Mouse (Mus musculus) liver, embryonic 15.5 days (tissue): ENCODE results near the gene Kdelc1. TPM values are rescaled to one million over a fixed set of nuclear protein-coding genes. Genes with fewer than 3 reads are reported as not detected.
A peak's percentile ranks its signal among the peaks of the same experiment; 100 is the strongest.

ENCODE experiments used
- ATAC-seq: fragments of 200-750 bp; cut with Nextera tagmentation; 2 replicates; pipeline ENCODE4 v1.8.0; 2017; ENCODE audit warnings: moderate number of reproducible peaks, mild to moderate bottlenecking, moderate library complexity; ENCODE audit not compliant: insufficient read depth
- H3K27ac ChIP-seq: fragments of 300-500 bp; sonication (generic); replicated peaks from 2 replicates; pipeline ENCODE4 v1.5.1; 2015; ENCODE audit warnings: mild to moderate bottlenecking, inconsistent platforms
- H3K27me3 ChIP-seq: fragments of 300-500 bp; sonication (generic); 2 replicates; pipeline ENCODE4 v1.6.1; 2015; ENCODE audit warnings: mild to moderate bottlenecking, inconsistent platforms
- H3K36me3 ChIP-seq: fragments of 300-500 bp; sonication (generic); replicated peaks from 2 replicates; pipeline ENCODE4 v1.6.1; 2015; ENCODE audit warnings: moderate library complexity, mild to moderate bottlenecking, inconsistent platforms
- H3K4me1 ChIP-seq: fragments of 300-500 bp; sonication (generic); replicated peaks from 2 replicates; pipeline ENCODE4 v1.6.1; 2015; ENCODE audit warnings: inconsistent platforms
- H3K4me2 ChIP-seq: fragments of 300-500 bp; sonication (generic); 2 replicates; pipeline ENCODE4 v1.6.1; 2015; ENCODE audit warnings: moderate library complexity, mild to moderate bottlenecking, inconsistent platforms
- H3K4me3 ChIP-seq: fragments of 300-500 bp; sonication (generic); replicated peaks from 2 replicates; pipeline ENCODE4 v1.5.1; 2015; ENCODE audit warnings: mild to moderate bottlenecking, inconsistent platforms
- H3K9ac ChIP-seq: fragments of 300-500 bp; sonication (generic); 2 replicates; pipeline ENCODE4 v1.6.1; 2015; ENCODE audit warnings: moderate library complexity, mild to moderate bottlenecking, inconsistent platforms
- H3K9me3 ChIP-seq: fragments of 300-500 bp; sonication (generic); replicated peaks from 2 replicates; pipeline ENCODE4 v1.6.1; 2016; ENCODE audit warnings: inconsistent platforms
- WGBS: fragments of 180-500 bp; shearing (Covaris S2); methylation state at CpG from one replicate; pipeline ENCODE4 v1.1.7; 2015; ENCODE audit warnings: mixed read lengths; ENCODE audit not compliant: insufficient replicate concordance; 5-methylcytosine and 5-hydroxymethylcytosine counted together
- polyA plus RNA-seq: library from polyadenylated mRNA; unstranded; fragments of >200 nt; fragmentation: Nextera tagmentation; extraction: Ambion mirVana; gene quantifications from 2 replicates; pipeline ENCODE4 v1.2.1, GENCODE M21; 2015

The Kdelc1 gene
- polyA plus RNA-seq: 13.8 and 14.2 TPM in 2 replicates

DNA sequence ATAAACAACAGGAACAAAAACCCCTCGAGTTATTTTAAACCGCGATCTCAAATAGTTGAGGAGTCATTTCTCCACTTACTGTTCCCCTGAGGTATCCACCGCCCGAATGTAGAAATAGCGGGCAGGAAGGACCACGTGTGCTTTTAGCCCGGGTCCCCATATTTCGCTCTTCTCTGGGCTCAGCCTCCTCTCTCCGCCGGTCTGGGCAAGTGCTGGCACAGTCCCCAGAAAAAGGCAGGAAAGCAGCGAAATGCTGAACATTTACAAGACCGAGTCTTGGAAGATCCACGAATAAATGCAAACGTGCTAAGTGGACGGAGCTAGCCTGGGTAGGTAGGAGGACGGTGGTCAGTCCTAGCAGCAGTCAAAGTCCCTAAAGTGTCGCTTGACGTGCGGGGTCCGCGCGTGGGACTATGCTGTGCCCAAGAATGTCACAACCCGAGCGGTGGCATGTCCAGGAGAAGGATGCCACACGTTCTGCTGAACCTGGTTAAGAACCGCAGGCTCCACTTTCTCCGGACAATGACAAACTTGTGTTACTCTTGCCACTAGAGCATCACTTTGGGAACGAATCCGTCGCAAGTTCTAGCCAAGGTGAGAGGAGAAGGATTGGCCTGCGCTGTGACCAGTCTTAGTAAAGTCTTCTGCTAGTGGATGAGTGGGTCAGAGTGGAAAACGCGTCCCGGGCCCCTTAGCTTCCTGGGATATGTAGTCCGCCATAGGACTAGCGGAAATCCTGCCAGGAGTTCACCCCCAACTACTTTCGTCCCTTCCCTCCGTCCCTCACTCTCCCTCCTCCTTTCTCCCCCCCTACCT, at the start of gene Kdelc1, which contains the start of gene Bivm:
Gene Kdelc1, minus strand, starts transcription at position 570 of the 816 bp plus-strand sequence.
Gene Bivm, plus strand, starts transcription at position 719 of the 816 bp plus-strand sequence.
- ATAC-seq: peak; percentile 92
- H3K4me2 ChIP-seq: peak within 1 kb of the TSS; percentile 91
- no peaks in the 10 kb centered on the region for H3K9me3 ChIP-seq
- H3K36me3 ChIP-seq: peaks cover 8% of the 10 kb centered on the region
- peak within 1 kb of the TSS; percentile 70 for H3K4me3 ChIP-seq
- H3K27me3 ChIP-seq: no peaks in the 10 kb centered on the region
- H3K4me1 ChIP-seq: peaks cover 23% of the 10 kb centered on the region
- peak within 1 kb of the TSS; percentile 81 for H3K27ac ChIP-seq
- H3K9ac ChIP-seq: peak within 1 kb of the TSS; percentile 59
- WGBS: under 1% methylated on average over 39 of the region's 39 CpGs

DNA sequence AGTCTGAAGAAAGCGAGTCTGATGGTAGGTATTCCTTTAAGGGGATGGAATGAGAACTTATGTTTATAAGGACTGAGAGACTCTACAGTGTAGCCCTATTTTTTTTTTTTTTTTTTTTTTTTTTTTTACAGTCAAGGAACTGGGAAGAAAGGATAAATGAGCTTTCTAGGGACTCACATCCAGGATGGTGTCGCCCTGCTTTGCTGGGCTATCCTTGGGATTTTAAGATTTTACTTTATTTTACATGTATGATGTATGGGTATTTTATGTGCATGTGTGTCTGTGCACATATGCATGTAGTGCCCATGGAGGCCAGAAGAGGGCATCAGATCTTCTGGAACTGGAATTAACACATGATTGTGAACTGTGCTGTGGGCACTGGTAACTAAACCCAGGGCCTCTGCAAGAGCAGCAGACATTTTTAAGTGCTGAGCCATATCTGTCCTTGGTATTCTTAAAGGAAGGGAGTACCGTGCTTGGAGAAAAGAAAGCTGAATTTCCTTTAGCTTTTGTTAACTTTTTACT, 49.3 kb upstream of the Kdelc1 start:
- H3K27ac ChIP-seq: no peak overlapping the region
- H3K4me3 ChIP-seq: no peak overlapping the region
- no peaks in the 10 kb centered on the region for H3K4me1 ChIP-seq
- no peaks in the 10 kb centered on the region for H3K9me3 ChIP-seq
- no peak for ATAC-seq
- no peaks in the 10 kb centered on the region for H3K27me3 ChIP-seq
- WGBS: 72% methylated on average over 3 of the region's 3 CpGs
- H3K4me2 ChIP-seq: no peak overlapping the region
- H3K9ac ChIP-seq: no peak overlapping the region
- peaks cover 46% of the 10 kb centered on the region for H3K36me3 ChIP-seq

DNA sequence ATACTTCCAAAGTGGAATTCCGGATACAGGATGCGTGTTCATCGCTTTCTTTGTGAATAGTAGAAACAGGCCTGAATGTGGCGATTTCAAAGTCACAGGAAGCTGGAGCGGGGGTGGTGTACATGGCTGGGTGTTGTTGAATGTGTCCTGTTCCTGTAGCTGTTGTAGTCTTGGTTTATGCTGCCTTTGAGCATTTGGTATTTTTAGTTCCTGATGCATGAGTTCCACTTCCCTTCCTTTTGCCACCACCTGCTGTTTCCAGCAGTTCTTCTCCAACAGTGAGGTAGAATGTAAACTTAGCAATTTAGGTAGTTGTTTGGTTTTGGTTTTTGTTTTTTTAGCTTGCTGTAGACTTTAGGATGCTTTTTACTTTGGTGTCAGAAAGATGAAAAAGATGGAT, 43.8 kb upstream of the Kdelc1 start:
- H3K36me3 ChIP-seq: peaks cover 57% of the 10 kb centered on the region

DNA sequence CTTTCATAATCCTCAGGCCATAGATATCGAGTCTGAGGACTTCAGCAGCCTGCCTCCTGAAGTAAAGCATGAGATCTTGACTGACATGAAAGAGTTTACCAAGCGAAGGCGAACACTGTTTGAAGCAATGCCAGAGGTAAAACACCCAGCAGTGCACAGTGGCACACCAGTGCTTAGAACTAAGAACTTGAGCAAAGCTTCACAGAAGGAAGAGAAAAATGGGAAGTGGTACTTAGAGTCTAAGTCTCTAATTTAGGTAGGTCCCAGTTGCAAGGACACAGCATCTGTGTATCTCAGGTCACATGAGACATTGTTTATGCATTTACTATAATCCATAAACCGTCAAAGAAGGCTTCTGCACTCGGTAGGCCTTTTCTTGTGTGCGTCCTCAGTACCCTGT, 43.2 kb upstream of the Kdelc1 start:
- H3K4me1 ChIP-seq: no peaks in the 10 kb centered on the region

More for the DNA sequence above, 43.8 kb upstream of the Kdelc1 start:
- Histone ChIP-seq H3K9ac (no peak overlapping the region), H3K4me1 (no peaks in the 10 kb centered on the region), H3K4me3 (no peak overlapping the region), H3K4me2 (no peak overlapping the region), H3K27me3 (no peaks in the 10 kb centered on the region), H3K27ac (no peak overlapping the region), H3K9me3 (no peaks in the 10 kb centered on the region)
- no peak for ATAC-seq
- 79% methylated on average over 5 of the region's 5 CpGs for WGBS

DNA sequence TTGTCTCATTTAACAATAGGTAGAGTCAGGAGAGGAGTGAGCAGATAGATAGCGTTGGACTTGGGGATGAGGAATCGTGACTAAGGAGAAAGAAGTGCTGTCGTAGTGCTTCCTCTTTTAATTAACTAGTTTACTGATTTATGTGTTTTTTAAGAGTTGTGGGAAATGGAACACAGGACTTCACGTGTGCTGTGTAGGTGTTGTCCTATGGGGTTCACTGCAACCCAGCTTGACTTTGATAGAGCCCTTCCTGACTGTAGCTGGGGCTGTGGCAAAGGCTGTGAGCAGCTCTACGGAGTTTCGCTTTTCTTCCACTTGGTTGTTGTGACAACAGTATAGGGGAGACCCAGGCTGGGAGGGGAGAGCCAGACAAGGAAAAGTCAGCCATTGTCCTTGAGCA, 39.7 kb upstream of the Kdelc1 start:
- Histone ChIP-seq H3K27ac (no peak overlapping the region), H3K9me3 (no peaks in the 10 kb centered on the region), H3K36me3 (peaks cover 37% of the 10 kb centered on the region), H3K4me3 (no peak overlapping the region), H3K4me2 (no peak overlapping the region), H3K27me3 (no peaks in the 10 kb centered on the region), H3K4me1 (no peaks in the 10 kb centered on the region), H3K9ac (no peak overlapping the region)
- 55% methylated on average over 6 of the region's 6 CpGs for WGBS
- no peak for ATAC-seq

More for the DNA sequence above, 43.2 kb upstream of the Kdelc1 start:
- Histone ChIP-seq H3K4me2 (no peak overlapping the region), H3K27ac (no peak overlapping the region), H3K4me3 (no peak overlapping the region), H3K36me3 (peaks cover 52% of the 10 kb centered on the region), H3K9ac (no peak overlapping the region), H3K9me3 (no peaks in the 10 kb centered on the region), H3K27me3 (no peaks in the 10 kb centered on the region)
- ATAC-seq: no peak
- 82% methylated on average over 6 of the region's 6 CpGs for WGBS

DNA sequence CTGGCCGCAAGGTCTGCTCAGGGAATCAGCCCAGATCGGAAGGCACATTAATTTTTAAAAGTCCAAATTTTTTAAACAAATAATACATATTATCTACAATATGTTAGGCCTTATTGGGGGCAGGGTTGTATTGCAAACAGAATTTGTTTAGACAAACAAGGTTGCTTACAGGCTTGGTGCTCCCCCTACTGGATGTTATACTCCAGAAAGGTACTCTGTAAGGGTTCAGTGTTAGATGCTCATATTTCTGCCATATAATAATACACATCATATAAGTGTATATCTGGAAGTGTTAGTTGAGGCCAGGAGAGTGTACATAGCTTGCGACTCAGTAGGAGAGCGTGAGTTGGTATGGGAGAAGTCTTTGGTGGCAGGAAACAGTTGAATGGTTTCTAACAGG, 36.7 kb upstream of the Kdelc1 start:
- 79% methylated on average over 4 of the region's 4 CpGs for WGBS
- no peak for ATAC-seq
- H3K9ac ChIP-seq: no peak overlapping the region
- H3K36me3 ChIP-seq: peaks cover 18% of the 10 kb centered on the region
- no peaks in the 10 kb centered on the region for H3K4me1 ChIP-seq
- no peaks in the 10 kb centered on the region for H3K27me3 ChIP-seq
- H3K9me3 ChIP-seq: no peaks in the 10 kb centered on the region
- H3K4me2 ChIP-seq: no peak overlapping the region
- H3K4me3 ChIP-seq: no peak overlapping the region
- H3K27ac ChIP-seq: no peak overlapping the region

DNA sequence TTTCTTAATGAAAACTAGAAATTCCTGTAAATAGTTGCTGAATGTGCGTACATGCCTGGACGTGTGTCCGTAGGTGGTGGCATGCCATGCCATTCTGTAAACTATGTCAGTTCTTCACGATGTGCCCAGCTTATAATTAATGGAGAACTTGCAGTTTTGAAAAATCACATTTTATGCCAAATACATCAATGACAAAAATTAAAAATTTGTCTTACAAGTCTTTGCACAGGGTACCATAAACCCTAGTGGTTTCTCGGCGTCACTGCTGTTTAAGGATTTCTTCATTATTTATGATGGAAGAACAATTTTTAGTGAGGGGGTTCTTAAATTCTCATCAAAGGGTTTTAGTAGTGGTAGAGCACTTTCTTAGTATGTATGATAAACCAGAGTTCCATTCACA, 30.1 kb upstream of the Kdelc1 start:
- Histone ChIP-seq H3K27ac (peak overlapping the region; percentile 88; the same call in 1 of the 2 replicates), H3K4me1 (peaks cover 18% of the 10 kb centered on the region), H3K27me3 (no peaks in the 10 kb centered on the region), H3K9ac (peak overlapping the region; percentile 89; the same call in 1 of the 2 replicates), H3K4me3 (peak overlapping the region; percentile 95), H3K9me3 (no peaks in the 10 kb centered on the region), H3K36me3 (no peaks in the 10 kb centered on the region), H3K4me2 (peak overlapping the region; percentile 89)
- no peak for ATAC-seq
- WGBS: 39% methylated on average over 6 of the region's 6 CpGs

DNA sequence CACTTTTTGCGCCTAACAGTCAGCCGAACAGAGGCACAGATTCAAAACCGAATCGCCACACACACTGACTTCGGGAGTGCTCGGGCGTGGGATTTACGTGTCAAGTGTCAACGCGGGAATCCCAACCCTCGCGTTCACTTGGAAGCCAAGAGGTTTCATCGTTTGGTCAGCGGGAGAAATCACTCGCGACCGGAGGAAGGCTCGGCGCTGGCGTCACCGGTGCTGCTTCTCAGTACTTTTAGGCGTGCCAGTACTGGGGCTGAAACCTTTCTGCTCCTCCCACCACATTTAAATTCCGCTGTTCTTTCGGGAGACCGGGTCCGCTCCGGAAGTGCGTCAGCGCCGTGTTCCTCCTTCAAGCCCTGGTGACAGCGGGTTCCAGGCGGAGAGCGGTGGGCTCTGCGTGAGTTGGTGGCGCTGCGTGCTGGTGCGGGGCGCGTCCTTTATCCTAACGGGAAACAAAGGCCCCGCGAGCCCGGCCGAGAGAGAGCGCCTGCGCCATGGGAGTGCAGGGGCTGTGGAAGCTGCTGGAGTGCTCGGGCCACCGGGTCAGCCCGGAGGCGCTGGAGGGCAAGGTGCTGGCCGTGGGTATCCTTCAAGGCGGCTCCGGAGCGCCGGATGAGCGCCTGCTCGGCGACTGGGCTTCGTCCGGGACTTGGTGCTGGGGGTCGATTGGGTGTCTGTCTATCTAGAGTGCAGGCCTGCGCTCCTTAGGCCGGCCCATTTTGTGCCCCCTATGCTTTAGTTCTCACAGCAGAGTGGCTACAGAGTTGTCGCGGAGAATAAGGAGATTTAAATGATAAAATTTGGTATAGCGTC, 29.2 kb upstream of the Kdelc1 start, which contains the start of gene Ercc5:
Gene Ercc5, plus strand, starts transcription at position 182 of the 819 bp plus-strand sequence.
- peak within 1 kb of the TSS; percentile 95 for H3K4me3 ChIP-seq
- H3K9me3 ChIP-seq: no peaks in the 10 kb centered on the region
- H3K36me3 ChIP-seq: 0 out of 2 replicates have a peak, but pooled peaks cover 5% of the 10 kb centered on the region
- peak within 1 kb of the TSS; percentile 89 for H3K9ac ChIP-seq
- WGBS: under 1% methylated on average over 66 of the region's 66 CpGs
- H3K27ac ChIP-seq: peak within 1 kb of the TSS; percentile 88
- peak; percentile 97 for ATAC-seq
- no peaks in the 10 kb centered on the region for H3K27me3 ChIP-seq
- H3K4me2 ChIP-seq: peak within 1 kb of the TSS; percentile 89
- peaks cover 18% of the 10 kb centered on the region for H3K4me1 ChIP-seq

DNA sequence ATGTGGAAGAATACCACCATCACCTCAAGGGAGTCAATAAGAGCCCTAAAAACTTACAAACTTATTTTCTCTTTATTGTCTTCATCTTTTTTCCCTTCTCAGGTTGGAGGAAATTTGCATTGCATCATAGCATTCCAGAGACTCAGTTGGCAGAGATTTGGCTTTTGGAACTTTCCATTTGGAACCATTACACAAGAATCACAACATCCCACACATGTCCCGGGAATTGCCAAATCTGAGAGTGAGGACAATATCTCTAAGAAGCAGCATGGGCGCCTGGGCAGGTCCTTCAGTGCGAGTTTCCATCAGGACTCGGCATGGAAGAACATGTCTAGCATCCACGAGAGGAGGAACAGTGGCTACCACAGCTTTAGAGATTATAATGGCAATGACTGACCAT, 24.1 kb upstream of the Kdelc1 start:
- H3K9me3 ChIP-seq: no peaks in the 10 kb centered on the region
- whole genome bisulfite sequencing: 68% methylated on average over 5 of the region's 5 CpGs
- no peak overlapping the region for H3K9ac ChIP-seq

DNA sequence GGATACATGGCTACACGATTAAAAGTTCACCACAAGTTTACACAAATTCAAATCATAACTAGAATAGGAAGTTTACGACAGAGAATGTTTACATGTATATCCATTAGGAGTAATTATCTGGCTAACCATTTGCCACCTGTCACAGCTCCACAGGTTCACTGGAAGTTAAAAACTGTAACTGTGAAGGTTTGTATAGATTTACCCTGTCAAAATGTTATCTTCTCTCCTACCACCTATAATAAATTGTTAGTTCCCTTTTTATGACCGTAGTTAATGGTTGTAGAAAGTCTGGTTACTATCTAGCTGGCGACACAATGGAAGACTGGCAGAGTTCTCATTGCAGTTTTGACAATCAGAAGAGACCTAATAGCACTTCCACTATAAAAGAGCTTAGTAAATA, 21.6 kb upstream of the Kdelc1 start:
- H3K27ac ChIP-seq: no peak overlapping the region
- 58% methylated on average over 4 of the region's 4 CpGs for WGBS
- H3K9ac ChIP-seq: no peak overlapping the region
- ATAC-seq: no peak
- H3K36me3 ChIP-seq: peaks cover 10% of the 10 kb centered on the region
- H3K4me2 ChIP-seq: no peak overlapping the region
- no peaks in the 10 kb centered on the region for H3K9me3 ChIP-seq
- no peaks in the 10 kb centered on the region for H3K4me1 ChIP-seq
- H3K4me3 ChIP-seq: no peak overlapping the region
- H3K27me3 ChIP-seq: no peaks in the 10 kb centered on the region

More for the DNA sequence above, 24.1 kb upstream of the Kdelc1 start:
- no peak overlapping the region for H3K4me3 ChIP-seq
- H3K27ac ChIP-seq: no peak overlapping the region
- ATAC-seq: no peak
- no peak overlapping the region for H3K4me2 ChIP-seq
- H3K4me1 ChIP-seq: peaks cover 10% of the 10 kb centered on the region
- no peaks in the 10 kb centered on the region for H3K27me3 ChIP-seq
- peaks cover 7% of the 10 kb centered on the region; the same call in 1 of the 2 replicates for H3K36me3 ChIP-seq
